Mouse (Mus musculus) heart, embryonic 16.5 days (tissue): Measurements from ENCODE around the gene Lemd2. TPM values are rescaled to one million over a fixed set of nuclear protein-coding genes. Genes with fewer than 3 reads are reported as not detected.
A peak's percentile ranks its signal among the peaks of the same experiment; 100 is the strongest.

Experiments
- ATAC-seq: fragments of 200-750 bp; cut with Nextera tagmentation; replicated peaks from 2 replicates; pipeline ENCODE4 v1.8.0; 2017; ENCODE audit warnings: moderate number of reproducible peaks; ENCODE audit not compliant: insufficient read depth, low FRiP score; ENCODE audit errors: extremely low read depth
- H3K27ac ChIP-seq: fragments of 300-500 bp; sonication (generic); 2 replicates; pipeline ENCODE4 v1.5.1; 2014; ENCODE audit warnings: mild to moderate bottlenecking, low read length, control low read depth, moderate library complexity
- H3K27me3 ChIP-seq: fragments of 300-500 bp; sonication (generic); 2 replicates; pipeline ENCODE4 v1.6.1; 2014; ENCODE audit warnings: low read length, mixed read lengths; ENCODE audit not compliant: control insufficient read depth, insufficient read depth
- H3K36me3 ChIP-seq: fragments of 300-500 bp; sonication (generic); 2 replicates; pipeline ENCODE4 v1.6.1; 2014; ENCODE audit not compliant: control insufficient read depth, insufficient read depth
- H3K4me1 ChIP-seq: fragments of 300-500 bp; sonication (generic); 2 replicates; pipeline ENCODE4 v1.6.1; 2014; ENCODE audit warnings: low read length, mixed read lengths; ENCODE audit not compliant: control insufficient read depth, insufficient read depth
- H3K4me2 ChIP-seq: fragments of 300-500 bp; sonication (generic); 2 replicates; pipeline ENCODE4 v1.6.1; 2014; ENCODE audit warnings: low read depth, mild to moderate bottlenecking, control low read depth, low read length
- H3K4me3 ChIP-seq: fragments of 300-500 bp; sonication (generic); 2 replicates; pipeline ENCODE4 v1.5.1; 2014; ENCODE audit warnings: mild to moderate bottlenecking, control low read depth, low read length
- H3K9ac ChIP-seq: fragments of 300-500 bp; sonication (generic); 2 replicates; pipeline ENCODE4 v1.6.1; 2014; ENCODE audit warnings: low read length, control low read depth
- H3K9me3 ChIP-seq: fragments of 300-500 bp; sonication (generic); replicated peaks from 2 replicates; pipeline ENCODE4 v1.6.1; 2016; ENCODE audit warnings: low read length; ENCODE audit not compliant: control insufficient read depth
- WGBS: fragments of 180-500 bp; shearing (Covaris S2); extraction: QIAGEN DNeasy Blood & Tissue Kit; methylation state at CpG from one replicate; pipeline ENCODE4 v1.1.7; 2014; 5-methylcytosine and 5-hydroxymethylcytosine counted together
- polyA plus RNA-seq: library from polyadenylated mRNA; unstranded; fragments of >200 nt; fragmentation: Nextera tagmentation; extraction: Ambion mirVana; gene quantifications from 2 replicates; pipeline ENCODE4 v1.2.1, GENCODE M21; 2015

Gene Lemd2
- polyA plus RNA-seq, 1 experiment from 2014 or later = 6.3 TPM

- WGBS = 44% methylated on average over 4 of the region's 4 CpGs
- H3K4me3 ChIP-seq = no peak overlapping the region
- 0 out of 2 replicates have a peak overlapping the region, but pooled peaks have one; percentile 12 for H3K9ac ChIP-seq
- peaks cover 17% of the 10 kb centered on the region for H3K4me1 ChIP-seq
- H3K27ac ChIP-seq = no peak overlapping the region
- peak; percentile 67; the same call in 1 of the 2 replicates for ATAC-seq
- H3K9me3 ChIP-seq = no peaks in the 10 kb centered on the region
- no peaks in the 10 kb centered on the region for H3K36me3 ChIP-seq
- H3K27me3 ChIP-seq = no peaks in the 10 kb centered on the region
- H3K4me2 ChIP-seq = no peak overlapping the region
These were observed 43.4 kb downstream of the Lemd2 start for GRCm38 (mm10) chr17:27160905-27161304.

- H3K36me3 ChIP-seq = no peaks in the 10 kb centered on the region
- no peaks in the 10 kb centered on the region for H3K9me3 ChIP-seq
- no peaks in the 10 kb centered on the region for H3K27me3 ChIP-seq
- peaks cover 20% of the 10 kb centered on the region for H3K4me1 ChIP-seq
- H3K4me3 ChIP-seq = no peak overlapping the region
- H3K4me2 ChIP-seq = no peak overlapping the region
- H3K27ac ChIP-seq = no peak overlapping the region
- H3K9ac ChIP-seq = no peak overlapping the region
- no peak for ATAC-seq
- 70% methylated on average over 7 of the region's 7 CpGs for WGBS
These were observed 45.1 kb downstream of the Lemd2 start for GRCm38 (mm10) chr17:27159169-27159568.

- H3K27ac ChIP-seq = peak overlapping the region; percentile 67
- WGBS = 62% methylated on average over 6 of the region's 6 CpGs
- H3K4me1 ChIP-seq = peaks cover 27% of the 10 kb centered on the region
These were observed 45.8 kb downstream of the Lemd2 start for GRCm38 (mm10) chr17:27158439-27158838.

GRCm38 (mm10) chr17:27155752-27156151 lies 48.5 kb downstream of the Lemd2 start:
- H3K27ac ChIP-seq = no peak overlapping the region

More at GRCm38 (mm10) chr17:27158439-27158838, 45.8 kb downstream of the Lemd2 start:
- Histone ChIP-seq H3K4me3 (no peak overlapping the region), H3K27me3 (no peaks in the 10 kb centered on the region), H3K9me3 (no peaks in the 10 kb centered on the region), H3K9ac (peak overlapping the region; percentile 38; the same call in 1 of the 2 replicates), H3K36me3 (no peaks in the 10 kb centered on the region), H3K4me2 (no peak overlapping the region)
- no peak; the same call in 1 of the 2 replicates for ATAC-seq

GRCm38 (mm10) chr17:27154881-27155280 lies 49.4 kb downstream of the Lemd2 start:
- H3K4me3 ChIP-seq = no peak overlapping the region
- H3K4me2 ChIP-seq = no peak overlapping the region
- no peak overlapping the region for H3K9ac ChIP-seq
- ATAC-seq = no peak
- peaks cover 30% of the 10 kb centered on the region for H3K4me1 ChIP-seq
- no peaks in the 10 kb centered on the region for H3K9me3 ChIP-seq
- 73% methylated on average over 6 of the region's 6 CpGs for WGBS
- no peaks in the 10 kb centered on the region for H3K27me3 ChIP-seq
- peak overlapping the region; percentile 85 for H3K27ac ChIP-seq
- H3K36me3 ChIP-seq = no peaks in the 10 kb centered on the region

More at GRCm38 (mm10) chr17:27155752-27156151, 48.5 kb downstream of the Lemd2 start:
- no peak overlapping the region for H3K9ac ChIP-seq
- peaks cover 31% of the 10 kb centered on the region for H3K4me1 ChIP-seq
- no peaks in the 10 kb centered on the region for H3K9me3 ChIP-seq
- no peaks in the 10 kb centered on the region for H3K27me3 ChIP-seq
- no peak overlapping the region for H3K4me2 ChIP-seq
- ATAC-seq = no peak
- H3K36me3 ChIP-seq = no peaks in the 10 kb centered on the region
- no peak overlapping the region for H3K4me3 ChIP-seq
- 81% methylated on average over 8 of the region's 8 CpGs for WGBS

- H3K4me2 ChIP-seq = no peak overlapping the region; the same call in 1 of the 2 replicates
- 71% methylated on average over 14 of the region's 14 CpGs for WGBS
- H3K4me1 ChIP-seq = peaks cover 30% of the 10 kb centered on the region
- peak overlapping the region; percentile 85 for H3K27ac ChIP-seq
- H3K27me3 ChIP-seq = no peaks in the 10 kb centered on the region
- ATAC-seq = peak; percentile 42; the same call in 1 of the 2 replicates
- no peaks in the 10 kb centered on the region for H3K36me3 ChIP-seq
- H3K4me3 ChIP-seq = no peak overlapping the region
- H3K9me3 ChIP-seq = no peaks in the 10 kb centered on the region
- H3K9ac ChIP-seq = peak overlapping the region; percentile 56; the same call in 1 of the 2 replicates
These were observed 50.0 kb downstream of the Lemd2 start for GRCm38 (mm10) chr17:27154256-27154655.

- H3K4me3 ChIP-seq = no peak overlapping the region
- ATAC-seq = peak; percentile 54; the same call in 1 of the 2 replicates
- no peaks in the 10 kb centered on the region for H3K9me3 ChIP-seq
- H3K4me2 ChIP-seq = no peak overlapping the region; the same call in 1 of the 2 replicates
- H3K27ac ChIP-seq = peak overlapping the region; percentile 85
- H3K27me3 ChIP-seq = no peaks in the 10 kb centered on the region
- peaks cover 30% of the 10 kb centered on the region for H3K4me1 ChIP-seq
- H3K36me3 ChIP-seq = no peaks in the 10 kb centered on the region
- 26% methylated on average over 9 of the region's 9 CpGs for WGBS
- peak overlapping the region; percentile 56 for H3K9ac ChIP-seq
These were observed 50.5 kb downstream of the Lemd2 start for GRCm38 (mm10) chr17:27153773-27154193.

- Histone ChIP-seq H3K9me3 (no peaks in the 10 kb centered on the region), H3K36me3 (no peaks in the 10 kb centered on the region), H3K27ac (peak overlapping the region; percentile 85), H3K27me3 (no peaks in the 10 kb centered on the region), H3K4me1 (peaks cover 25% of the 10 kb centered on the region), H3K9ac (peak overlapping the region; percentile 56), H3K4me2 (no peak overlapping the region), H3K4me3 (no peak overlapping the region)
- WGBS = 43% methylated on average over 8 of the region's 8 CpGs
- ATAC-seq = no peak
These were observed 51.1 kb downstream of the Lemd2 start for GRCm38 (mm10) chr17:27152976-27153723.

GRCm38 (mm10) chr17:27151411-27151810 lies 52.9 kb downstream of the Lemd2 start:
- Histone ChIP-seq H3K4me2 (no peak overlapping the region), H3K9ac (no peak overlapping the region), H3K36me3 (no peaks in the 10 kb centered on the region), H3K4me1 (peaks cover 22% of the 10 kb centered on the region), H3K4me3 (no peak overlapping the region), H3K27ac (no peak overlapping the region), H3K27me3 (no peaks in the 10 kb centered on the region), H3K9me3 (no peaks in the 10 kb centered on the region)
- ATAC-seq = no peak
- WGBS = 79% methylated on average over 8 of the region's 8 CpGs
